Mouse (Mus musculus) stomach, embryonic 15.5 days (tissue): ENCODE results near the gene P2rx3. TPM values are rescaled to one million over a fixed set of nuclear protein-coding genes. Genes with fewer than 3 reads are reported as not detected.
A peak's percentile ranks its signal among the peaks of the same experiment; 100 is the strongest.

ENCODE experiments used
- ATAC-seq: fragments of 200-750 bp; cut with Nextera tagmentation; 2 replicates; pipeline ENCODE4 v1.8.0; 2017; ENCODE audit warnings: low read depth, moderate number of reproducible peaks, moderate TSS enrichment; ENCODE audit not compliant: insufficient read depth, low FRiP score
- H3K27ac ChIP-seq: fragments of 300-500 bp; sonication (generic); 2 replicates; pipeline ENCODE4 v1.5.1; 2015; ENCODE audit warnings: mild to moderate bottlenecking, inconsistent platforms
- H3K27me3 ChIP-seq: fragments of 300-500 bp; sonication (generic); replicated peaks from 2 replicates; pipeline ENCODE4 v1.6.1; 2015; ENCODE audit warnings: inconsistent platforms
- H3K36me3 ChIP-seq: fragments of 300-500 bp; sonication (generic); 2 replicates; pipeline ENCODE4 v1.6.1; 2015; ENCODE audit warnings: inconsistent platforms
- H3K4me1 ChIP-seq: fragments of 300-500 bp; sonication (generic); 2 replicates; pipeline ENCODE4 v1.6.1; 2015; ENCODE audit warnings: inconsistent platforms
- H3K4me2 ChIP-seq: fragments of 300-500 bp; sonication (generic); 2 replicates; pipeline ENCODE4 v1.6.1; 2015; ENCODE audit warnings: mild to moderate bottlenecking, inconsistent platforms
- H3K4me3 ChIP-seq: fragments of 300-500 bp; sonication (generic); replicated peaks from 2 replicates; pipeline ENCODE4 v1.5.1; 2015; ENCODE audit warnings: inconsistent platforms
- H3K9ac ChIP-seq: fragments of 300-500 bp; sonication (generic); 2 replicates; pipeline ENCODE4 v1.6.1; 2015; ENCODE audit warnings: inconsistent platforms
- H3K9me3 ChIP-seq: fragments of 300-500 bp; sonication (generic); 2 replicates; pipeline ENCODE4 v1.6.1; 2016; ENCODE audit warnings: inconsistent platforms
- WGBS: fragments of 180-500 bp; shearing (Covaris S2); methylation state at CpG from one replicate; pipeline ENCODE4 v1.1.7; 2015; 5-methylcytosine and 5-hydroxymethylcytosine counted together
- polyA plus RNA-seq: library from polyadenylated mRNA; unstranded; fragments of >200 nt; fragmentation: Nextera tagmentation; extraction: Ambion mirVana; gene quantifications from 2 replicates; pipeline ENCODE4 v1.2.1, GENCODE M21; 2015

P2rx3 gene
- polyA plus RNA-seq, 1 experiment from 2014 or later = 1.6 TPM

GRCm38 (mm10) chr2:85056711-85057110, 19.4 kb upstream of the P2rx3 start:
- peaks cover 45% of the 10 kb centered on the region for H3K36me3 ChIP-seq
- no peak for ATAC-seq
- no peak overlapping the region for H3K4me3 ChIP-seq
- no peak overlapping the region for H3K4me2 ChIP-seq
- 60% methylated on average over 5 of the region's 5 CpGs for WGBS
- no peaks in the 10 kb centered on the region for H3K9me3 ChIP-seq
- peaks cover 26% of the 10 kb centered on the region for H3K4me1 ChIP-seq
- no peak overlapping the region for H3K27ac ChIP-seq
- no peak overlapping the region for H3K9ac ChIP-seq
- no peaks in the 10 kb centered on the region for H3K27me3 ChIP-seq

GRCm38 (mm10) chr2:85053192-85053816, 16.0 kb upstream of the P2rx3 start:
- peak overlapping the region; percentile 19; the same call in 1 of the 2 replicates for H3K4me2 ChIP-seq

GRCm38 (mm10) chr2:85050746-85051145, 13.5 kb upstream of the P2rx3 start:
- 25% methylated on average over 9 of the region's 9 CpGs for WGBS
- ATAC-seq = peak; percentile 20
- H3K4me2 ChIP-seq = peak overlapping the region; percentile 74
- peaks cover 38% of the 10 kb centered on the region for H3K36me3 ChIP-seq
- H3K9me3 ChIP-seq = no peaks in the 10 kb centered on the region
- H3K4me1 ChIP-seq = peaks cover 45% of the 10 kb centered on the region
- peak overlapping the region; percentile 41 for H3K4me3 ChIP-seq
- no peaks in the 10 kb centered on the region for H3K27me3 ChIP-seq
- H3K27ac ChIP-seq = peak overlapping the region; percentile 98
- peak overlapping the region; percentile 10; the same call in 1 of the 2 replicates for H3K9ac ChIP-seq

More at GRCm38 (mm10) chr2:85053192-85053816, 16.0 kb upstream of the P2rx3 start:
- no peaks in the 10 kb centered on the region for H3K9me3 ChIP-seq
- H3K4me1 ChIP-seq = peaks cover 36% of the 10 kb centered on the region
- no peaks in the 10 kb centered on the region for H3K27me3 ChIP-seq
- H3K9ac ChIP-seq = no peak overlapping the region
- peak overlapping the region; percentile 41; the same call in 1 of the 2 replicates for H3K4me3 ChIP-seq
- no peak for ATAC-seq
- 73% methylated on average over 5 of the region's 5 CpGs for WGBS
- peak overlapping the region; percentile 31; the same call in 1 of the 2 replicates for H3K27ac ChIP-seq
- H3K36me3 ChIP-seq = peaks cover 29% of the 10 kb centered on the region

GRCm38 (mm10) chr2:85050001-85050634, 12.9 kb upstream of the P2rx3 start:
- peak overlapping the region; percentile 74 for H3K4me2 ChIP-seq
- H3K9me3 ChIP-seq = no peaks in the 10 kb centered on the region
- H3K36me3 ChIP-seq = peaks cover 37% of the 10 kb centered on the region
- peak overlapping the region; percentile 41 for H3K4me3 ChIP-seq
- ATAC-seq = peak; percentile 23
- H3K27ac ChIP-seq = peak overlapping the region; percentile 98
- WGBS = 4% methylated on average over 10 of the region's 10 CpGs
- peak overlapping the region; percentile 10; the same call in 1 of the 2 replicates for H3K9ac ChIP-seq
- H3K27me3 ChIP-seq = no peaks in the 10 kb centered on the region
- H3K4me1 ChIP-seq = peaks cover 45% of the 10 kb centered on the region

- H3K27ac ChIP-seq = peak overlapping the region; percentile 98
- WGBS = 59% methylated on average over 4 of the region's 4 CpGs
- H3K9me3 ChIP-seq = no peaks in the 10 kb centered on the region
- no peak for ATAC-seq
- H3K4me1 ChIP-seq = peaks cover 45% of the 10 kb centered on the region
- H3K27me3 ChIP-seq = no peaks in the 10 kb centered on the region
- H3K4me2 ChIP-seq = peak overlapping the region; percentile 74
- H3K36me3 ChIP-seq = peaks cover 36% of the 10 kb centered on the region
- H3K4me3 ChIP-seq = peak overlapping the region; percentile 83
- no peak overlapping the region for H3K9ac ChIP-seq
These were observed 12.0 kb upstream of the P2rx3 start for GRCm38 (mm10) chr2:85049277-85049676.

GRCm38 (mm10) chr2:85048168-85048751, 11.0 kb upstream of the P2rx3 start:
- H3K27ac ChIP-seq = peak overlapping the region; percentile 98
- peak overlapping the region; percentile 83 for H3K4me3 ChIP-seq
- peak overlapping the region; percentile 74 for H3K4me2 ChIP-seq
- peak overlapping the region; percentile 85 for H3K9ac ChIP-seq
- WGBS = under 1% methylated on average over 33 of the region's 44 CpGs
- peaks cover 41% of the 10 kb centered on the region for H3K36me3 ChIP-seq
- H3K27me3 ChIP-seq = no peaks in the 10 kb centered on the region
- H3K9me3 ChIP-seq = no peaks in the 10 kb centered on the region
- peak; percentile 32 for ATAC-seq
- peaks cover 45% of the 10 kb centered on the region for H3K4me1 ChIP-seq

GRCm38 (mm10) chr2:85047596-85048167, 10.4 kb upstream of the P2rx3 start, which contains the start of gene Tnks1bp1:
TSS of gene Tnks1bp1 (plus strand) at chr2:85048022.
- Histone ChIP-seq H3K27me3 (no peaks in the 10 kb centered on the region), H3K27ac (peak within 1 kb of the TSS; percentile 98), H3K9ac (peak within 1 kb of the TSS; percentile 85), H3K36me3 (peaks cover 46% of the 10 kb centered on the region), H3K4me3 (peak within 1 kb of the TSS; percentile 83), H3K4me2 (peak within 1 kb of the TSS; percentile 74), H3K9me3 (no peaks in the 10 kb centered on the region), H3K4me1 (peaks cover 43% of the 10 kb centered on the region)
- ATAC-seq = peak; percentile 84
- under 1% methylated on average over 41 of the region's 42 CpGs for WGBS

GRCm38 (mm10) chr2:85047081-85047480, 9.8 kb upstream of the P2rx3 start:
- WGBS = 45% methylated on average over 10 of the region's 10 CpGs
- peaks cover 38% of the 10 kb centered on the region for H3K4me1 ChIP-seq
- H3K27ac ChIP-seq = peak overlapping the region; percentile 98
- H3K36me3 ChIP-seq = peaks cover 46% of the 10 kb centered on the region
- peak overlapping the region; percentile 83 for H3K4me3 ChIP-seq
- no peaks in the 10 kb centered on the region for H3K9me3 ChIP-seq
- no peaks in the 10 kb centered on the region for H3K27me3 ChIP-seq
- no peak for ATAC-seq
- H3K4me2 ChIP-seq = peak overlapping the region; percentile 74
- H3K9ac ChIP-seq = no peak overlapping the region

- H3K9ac ChIP-seq = no peak overlapping the region
- H3K4me2 ChIP-seq = no peak overlapping the region
- H3K9me3 ChIP-seq = no peaks in the 10 kb centered on the region
- no peaks in the 10 kb centered on the region for H3K27me3 ChIP-seq
- no peak overlapping the region for H3K27ac ChIP-seq
- peaks cover 51% of the 10 kb centered on the region for H3K36me3 ChIP-seq
- no peak overlapping the region for H3K4me3 ChIP-seq
- H3K4me1 ChIP-seq = peaks cover 31% of the 10 kb centered on the region
- 80% methylated on average over 8 of the region's 8 CpGs for WGBS
- no peak for ATAC-seq
These were observed 9.0 kb upstream of the P2rx3 start for GRCm38 (mm10) chr2:85046222-85046621.

- H3K4me1 ChIP-seq = peaks cover 14% of the 10 kb centered on the region
- no peak overlapping the region for H3K27ac ChIP-seq
- no peak overlapping the region for H3K9ac ChIP-seq
- ATAC-seq = no peak
- H3K36me3 ChIP-seq = peaks cover 71% of the 10 kb centered on the region
- no peak overlapping the region for H3K4me3 ChIP-seq
- no peaks in the 10 kb centered on the region for H3K27me3 ChIP-seq
- no peak overlapping the region for H3K4me2 ChIP-seq
- H3K9me3 ChIP-seq = no peaks in the 10 kb centered on the region
- WGBS = 92% methylated on average over 7 of the region's 7 CpGs
These were observed 6.4 kb upstream of the P2rx3 start for GRCm38 (mm10) chr2:85043623-85044022.

- Histone ChIP-seq H3K9ac (peak overlapping the region; percentile 97; the same call in 1 of the 2 replicates), H3K27ac (no peak overlapping the region), H3K36me3 (peaks cover 41% of the 10 kb centered on the region), H3K27me3 (no peaks in the 10 kb centered on the region), H3K4me3 (peak overlapping the region; percentile 84), H3K4me2 (peak overlapping the region; percentile 78), H3K9me3 (no peaks in the 10 kb centered on the region), H3K4me1 (peaks cover 13% of the 10 kb centered on the region; the same call in 1 of the 2 replicates)
- ATAC-seq = no peak
- 74% methylated on average over 13 of the region's 13 CpGs for WGBS
These were observed 1.1 kb upstream of the P2rx3 start for GRCm38 (mm10) chr2:85038336-85038735.
